Mouse (Mus musculus) testis, adult 2 months (tissue): Measurements from ENCODE around the gene Cdr2l.

Source experiments
- CTCF ChIP-seq: fragments of 200-500 bp; IDR thresholded peaks from 2 replicates; pipeline ENCODE4 v1.5.1; 2012; ENCODE audit warnings: low read depth, mild to moderate bottlenecking, inconsistent platforms, low read length, moderate library complexity; ENCODE audit not compliant: control insufficient read depth, insufficient read depth, insufficient replicate concordance
- POLR2A ChIP-seq: fragments of 200-500 bp; IDR thresholded peaks from 2 replicates; pipeline ENCODE4 v1.6.1; 2012; ENCODE audit warnings: low read depth, mild to moderate bottlenecking, inconsistent platforms, low read length, moderate library complexity; ENCODE audit not compliant: control insufficient read depth

DNA sequence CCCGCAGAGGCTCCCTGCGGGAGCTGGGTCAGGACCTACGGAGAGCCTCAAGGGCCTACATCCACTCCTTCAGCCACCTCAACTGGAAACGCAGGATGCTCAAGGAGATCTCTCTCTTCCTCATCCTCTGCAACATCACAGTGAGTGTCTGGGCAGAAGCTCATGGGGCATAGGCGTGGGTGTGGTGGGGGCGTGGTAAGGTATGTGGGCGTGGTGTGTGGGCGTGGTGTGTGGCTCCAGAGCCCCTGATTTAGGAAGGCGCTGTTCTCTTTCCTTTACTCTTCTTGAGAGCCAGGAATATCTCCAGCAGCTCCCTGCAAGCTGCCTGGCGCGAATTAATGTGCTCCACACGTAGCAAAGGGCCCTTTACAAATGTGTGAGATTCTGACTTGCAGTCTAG lies 36.7 kb upstream of the Cdr2l start:
- TF ChIP-seq POLR2A (no peak), CTCF (no peak)
